Mouse (Mus musculus) liver, postnatal 0 days (tissue): ENCODE results near the gene Calm5.

Experiments used
- CTCF ChIP-seq: sonication (generic); IDR thresholded peaks from 2 replicates; pipeline ENCODE4 v1.5.1; 2016; ENCODE audit warnings: antibody characterized with exemption, low read depth
- EP300 ChIP-seq: IDR thresholded peaks from 2 replicates; pipeline ENCODE4 v1.6.1; 2016; ENCODE audit warnings: antibody characterized with exemption, low read depth, mild to moderate bottlenecking

GRCm38 (mm10) chr13:3890061-3890460 is 36.1 kb downstream of the Calm5 start:
- no peak for TF ChIP-seq CTCF
- no peak for TF ChIP-seq EP300
